Comparison of ENCODE assay signal across 8 mouse cellular contexts in the genomic region with DNA sequence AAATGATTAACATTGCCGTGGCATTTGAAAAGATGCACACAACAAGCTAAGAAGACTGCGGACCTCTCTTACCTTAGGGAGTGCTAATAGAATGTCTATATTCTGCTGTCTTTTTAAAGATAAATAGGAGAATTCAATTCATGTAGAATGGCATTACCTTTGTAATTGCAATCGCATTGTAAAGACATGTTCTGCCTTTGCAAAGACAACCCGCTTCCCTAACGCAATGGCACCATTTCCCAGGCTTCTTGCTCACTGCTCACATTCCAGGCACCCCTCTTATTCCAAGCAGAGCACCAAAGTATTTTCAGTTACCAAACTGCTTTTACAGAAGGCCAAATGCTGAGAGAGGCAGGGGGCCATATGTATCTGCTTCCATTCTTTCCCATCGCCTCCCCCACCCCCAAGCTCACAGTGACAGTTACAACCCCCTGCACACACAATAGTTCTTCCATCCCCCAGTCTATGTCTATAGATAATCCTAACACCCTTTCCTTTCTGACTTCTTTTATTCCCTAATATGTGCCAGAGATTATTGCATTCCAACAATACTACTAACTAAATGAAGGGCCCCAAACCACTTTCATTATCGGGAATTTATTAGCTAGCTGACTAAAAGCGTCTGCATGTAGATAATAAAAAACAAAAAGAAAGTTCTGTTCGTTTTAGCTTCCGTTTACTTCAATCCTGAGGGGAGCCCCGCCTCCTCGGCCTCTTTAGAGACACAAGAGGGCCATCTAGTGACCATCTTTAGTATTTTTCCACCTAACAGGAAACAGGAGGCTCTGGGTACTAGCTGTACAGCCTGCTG. TPM values are rescaled to one million over a fixed set of nuclear protein-coding genes. Genes with fewer than 3 reads are reported as not detected.
DNase-seq lines count a peak whose midpoint lies in the region; ATAC-seq and TF ChIP-seq lines count a peak whose summit lies in the region.

No protein-coding gene starts in this region.

- no peaks in the 10 kb centered on the region; a peak in 1 of 4 replicates for H3K4me1 ChIP-seq in heart, embryonic 14.5 days (ENCODE audit: control insufficient read depth in 2 of 2, insufficient read depth in 2 of 2, low read length in 2 of 2)
- H3K4me1 ChIP-seq in kidney, postnatal 0 days (replicated peaks; ENCODE audit: insufficient read depth, low read length) = no peaks in the 10 kb centered on the region
- H3K4me1 ChIP-seq in liver, adult 2 months (ENCODE audit: control insufficient read depth, insufficient read depth, low read length) = peaks cover 4% of the 10 kb centered on the region; the same call in 1 of the 2 replicates
- H3K4me1 ChIP-seq in midbrain, postnatal 0 days (ENCODE audit: insufficient read depth, low read length) = no peaks in the 10 kb centered on the region

- no peaks in the 10 kb centered on the region for H3K36me3 ChIP-seq in heart, embryonic 14.5 days (ENCODE audit: control insufficient read depth, insufficient read depth, low read length)
- no peaks in the 10 kb centered on the region for H3K36me3 ChIP-seq in kidney, postnatal 0 days (ENCODE audit: insufficient read depth, low read length)
- no peaks in the 10 kb centered on the region for H3K36me3 ChIP-seq in liver, adult 2 months (ENCODE audit: control insufficient read depth, insufficient read depth, low read length)
- no peaks in the 10 kb centered on the region for H3K36me3 ChIP-seq in midbrain, postnatal 0 days (ENCODE audit: insufficient read depth, low read length)

- TF ChIP-seq POLR2A in liver, adult 2 months (IDR thresholded peaks at IDR 0.05; ENCODE audit: extremely low read depth, insufficient read depth, low read length) = no peak

- in situ Hi-C loops in Patski (cut with MboI; ENCODE audit: low pct_unique_long_range_greater_than_20kb) = no loop called here

- H3K27me3 ChIP-seq in Patski = peaks cover 5% of the 10 kb centered on the region
- H3K27me3 ChIP-seq in heart, embryonic 14.5 days (ENCODE audit: control insufficient read depth, insufficient read depth, low read length) = peaks cover 16% of the 10 kb centered on the region
- H3K27me3 ChIP-seq in kidney, postnatal 0 days (ENCODE audit: insufficient read depth, low read length) = no peaks in the 10 kb centered on the region
- H3K27me3 ChIP-seq in liver, adult 2 months (ENCODE audit: control insufficient read depth, insufficient read depth, low read length) = peaks cover 7% of the 10 kb centered on the region; the same call in 1 of the 2 replicates
- H3K27me3 ChIP-seq in midbrain, postnatal 0 days (ENCODE audit: insufficient read depth, low read length) = no peaks in the 10 kb centered on the region

- POLR2A ChIA-PET in Patski (lab: Charles Lee) = no interaction called here

- no peak overlapping the region for H3K27ac ChIP-seq in heart, embryonic 14.5 days (replicated peaks in 1 of 2; ENCODE audit: control insufficient read depth in 1 of 2, insufficient read depth in 1 of 2, low read depth in 2 of 2, low read length in 2 of 2)
- no peak overlapping the region for H3K27ac ChIP-seq in kidney, postnatal 0 days
- no peak overlapping the region for H3K27ac ChIP-seq in liver, adult 2 months (replicated peaks; ENCODE audit: insufficient read depth, low read depth, low read length)
- peak overlapping the region; percentile 57 for H3K27ac ChIP-seq in midbrain, postnatal 0 days (ENCODE audit: low read depth, low read length)

- WGBS in heart, embryonic 14.5 days = 14% methylated on average over 12 of the region's 12 CpGs
- WGBS in kidney, postnatal 0 days = 14% methylated on average over 12 of the region's 12 CpGs
- WGBS in liver, adult 2 months = under 1% methylated on average over 12 of the region's 12 CpGs
- 16% methylated on average over 12 of the region's 12 CpGs for WGBS in midbrain, postnatal 0 days

- CTCF ChIA-PET in Patski (lab: Charles Lee) = interaction anchor here (1.1 to 1.4 kb wide), 3 partner anchors 16 to 34 kb away, joined by 3 to 6 read pairs (median 3); no protein-coding TSS in a partner anchor

- H3K9ac ChIP-seq in heart, embryonic 14.5 days (ENCODE audit: low read length) = no peak overlapping the region
- H3K9ac ChIP-seq in kidney, postnatal 0 days (ENCODE audit: low read depth, low read length) = no peak overlapping the region
- H3K9ac ChIP-seq in liver, adult 2 months (ENCODE audit: low read depth, low read length) = no peak overlapping the region
- no peak overlapping the region for H3K9ac ChIP-seq in midbrain, postnatal 0 days (replicated peaks; ENCODE audit: low read length, poor library complexity, severe bottlenecking)

- no peak for TF ChIP-seq CTCF in Patski (IDR thresholded peaks at IDR 0.05)
- TF ChIP-seq CTCF in kidney, postnatal 0 days (IDR thresholded peaks at IDR 0.05; ENCODE audit: low read depth) = peak; percentile 64
- peak; percentile 30; the same call in 1 of the 2 replicates for TF ChIP-seq CTCF in liver, adult 2 months (IDR thresholded peaks at IDR 0.05; ENCODE audit: low read depth, low read length)
- peak; percentile 74 for TF ChIP-seq CTCF in midbrain, postnatal 0 days (IDR thresholded peaks at IDR 0.05)

- H3K79me2 ChIP-seq in liver, adult 2 months (ENCODE audit: control insufficient read depth, insufficient read depth, low read length) = no peaks in the 10 kb centered on the region

- no peaks in the 10 kb centered on the region for H3K9me3 ChIP-seq in heart, embryonic 14.5 days (ENCODE audit: control insufficient read depth, low read length)
- no peaks in the 10 kb centered on the region for H3K9me3 ChIP-seq in kidney, postnatal 0 days (replicated peaks; ENCODE audit: low read length)
- no peaks in the 10 kb centered on the region for H3K9me3 ChIP-seq in midbrain, postnatal 0 days (ENCODE audit: low read length)

- ATAC-seq in Patski = peak; percentile 27
- no peak for ATAC-seq in heart, embryonic 14.5 days (ENCODE audit: insufficient number of reproducible peaks, insufficient read depth, low FRiP score, low read depth)
- no peak for ATAC-seq in kidney, postnatal 0 days (replicated peaks; ENCODE audit: low FRiP score, low read depth)
- no peak for ATAC-seq in midbrain, postnatal 0 days (ENCODE audit: low FRiP score)

- peak overlapping the region; percentile 88 for H3K4me2 ChIP-seq in heart, embryonic 14.5 days (ENCODE audit: low read length)
- peak overlapping the region; percentile 55 for H3K4me2 ChIP-seq in kidney, postnatal 0 days (ENCODE audit: low read length)
- H3K4me2 ChIP-seq in midbrain, postnatal 0 days (ENCODE audit: low read depth, low read length, poor library complexity, severe bottlenecking) = peak overlapping the region; percentile 84

- peak; percentile 32 for DNase-seq in 3134 (ENCODE audit: extremely low read depth, insufficient read length, low spot score)
- DNase-seq in Patski (ENCODE audit: low read depth, low spot score) = no peak
- DNase-seq in embryo, embryonic 9.5 days (ENCODE audit: extremely low spot score) = peak; percentile 60
- DNase-seq in kidney, postnatal 0 days (ENCODE audit: low spot score) = peak; percentile 85
- peak; percentile 42 for DNase-seq in liver, adult 2 months (ENCODE audit: extremely low read depth, low read depth, low spot score)
- peak; percentile 85 for DNase-seq in midbrain, postnatal 0 days (ENCODE audit: low spot score)
- peak; percentile 53 for DNase-seq in thymus, postnatal 4 days

- peak overlapping the region; percentile 24 to 27; a peak in 3 of 4 replicates for H3K4me3 ChIP-seq in heart, embryonic 14.5 days (ENCODE audit: control insufficient read depth in 1 of 2, insufficient read depth in 1 of 2, low read depth in 1 of 2, low read length in 2 of 2)
- peak overlapping the region; percentile 29 for H3K4me3 ChIP-seq in kidney, postnatal 0 days (replicated peaks; ENCODE audit: low read depth, low read length)
- no peak overlapping the region for H3K4me3 ChIP-seq in liver, adult 2 months (ENCODE audit: insufficient read depth, low read depth, low read length)
- peak overlapping the region; percentile 59 for H3K4me3 ChIP-seq in midbrain, postnatal 0 days (ENCODE audit: low read depth, low read length)

RNA-seq across cellular contexts. Expression of gene Pcdh19, which starts 3.0 kb away (rescaled TPM):
- polyA plus RNA-seq in Patski (2021) = 2.9 TPM
- 0.58 and 0.61 TPM in 2 replicates for polyA plus RNA-seq in heart, embryonic 14.5 days (2014; fragmentation: Nextera tagmentation; extraction: Ambion mirVana)
- polyA plus RNA-seq in kidney, postnatal 0 days (2015; fragmentation: Nextera tagmentation; extraction: Ambion mirVana) = 2.0 and 2.4 TPM in 2 replicates
- under 0.01 TPM in 2 replicates for total RNA-seq in liver, adult 2 months (2014; rRNA removed)
- not detected in 2 replicates for polyA plus RNA-seq in liver, adult 2 months (2012; rRNA removed)
- 74.5 and 92.6 TPM in 2 replicates for total RNA-seq in midbrain, postnatal 0 days (2014; rRNA removed)
- 30.4 and 36.7 TPM in 2 replicates for polyA plus RNA-seq in midbrain, postnatal 0 days (2015; fragmentation: Nextera tagmentation; extraction: Ambion mirVana)
